Mouse (Mus musculus) E14TG2a.4 (cell line): ENCODE data around the gene Slc30a5.

Experiments
- CTCF ChIP-seq: conservative IDR thresholded peaks from 2 replicates; pipeline ENCODE4 v1.5.1; 2014; ENCODE audit warnings: low read length
- NANOG ChIP-seq: IDR thresholded peaks from 2 replicates; pipeline ENCODE4 v1.6.1; 2014; ENCODE audit warnings: borderline replicate concordance, low read length, mixed read lengths
- POU5F1 ChIP-seq: IDR thresholded peaks from 2 replicates; pipeline ENCODE4 v1.6.1; 2014; ENCODE audit warnings: low read length, borderline replicate concordance

DNA sequence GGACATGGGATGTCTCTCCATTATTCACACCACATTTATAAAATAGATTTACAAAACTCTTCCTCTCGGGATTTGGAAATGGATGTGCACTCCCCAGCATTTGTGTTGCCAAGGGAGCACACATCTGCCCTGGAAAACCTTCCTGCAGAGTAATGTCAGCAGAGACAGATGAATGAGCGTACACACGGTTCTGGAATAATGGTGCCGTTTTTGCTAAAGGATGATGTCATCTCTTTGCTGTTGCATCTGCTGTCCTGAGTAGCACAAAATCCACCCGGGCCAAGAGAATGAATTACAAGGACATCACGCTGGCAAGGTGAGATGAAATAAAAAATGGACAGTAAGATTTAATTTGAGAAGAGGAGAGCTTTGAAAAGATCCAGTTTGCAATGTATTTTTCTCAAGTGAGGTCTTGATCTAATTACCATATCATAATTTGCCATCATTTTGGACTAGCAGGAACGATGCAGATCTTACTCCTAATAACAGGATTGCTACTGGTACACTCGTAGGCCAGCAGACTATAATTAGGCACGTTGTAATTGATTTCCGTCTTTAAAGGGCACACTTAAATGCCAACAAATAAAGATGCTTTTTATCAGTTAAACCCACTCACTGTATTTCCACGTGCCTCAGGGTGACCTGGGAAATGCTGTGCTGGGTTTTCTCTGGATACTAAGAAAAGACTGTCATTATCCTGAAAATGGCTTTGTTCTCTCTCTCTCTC, 38.4 kb upstream of the Slc30a5 start:
- TF ChIP-seq CTCF (no peak), NANOG (no peak), POU5F1 (no peak)
